Mouse (Mus musculus) heart, adult 2 months (tissue): ENCODE measurements at regions not wholly inside any gene's neighbourhood (a gene's known extent, or its start where the extent isn't known, plus 50 kb on each side); places are given as distances from the start of the nearest gene placed in this dataset.

ENCODE experiments used
- CTCF ChIP-seq: fragments of 200-600 bp; IDR thresholded peaks from 2 replicates; pipeline ENCODE4 v1.8.1; 2022; ENCODE audit warnings: antibody characterized with exemption, mild to moderate bottlenecking, moderate library complexity
- EP300 ChIP-seq: fragments of 200-500 bp; IDR thresholded peaks from 2 replicates; pipeline ENCODE4 v1.6.1; 2011; ENCODE audit warnings: low read depth, low read length, control low read depth; ENCODE audit not compliant: insufficient read depth
- POLR2A ChIP-seq: fragments of 200-500 bp; IDR thresholded peaks from 2 replicates; pipeline ENCODE4 v1.6.1; 2011; ENCODE audit warnings: mild to moderate bottlenecking, low read depth, low read length, control low read depth; ENCODE audit not compliant: insufficient read depth

DNA sequence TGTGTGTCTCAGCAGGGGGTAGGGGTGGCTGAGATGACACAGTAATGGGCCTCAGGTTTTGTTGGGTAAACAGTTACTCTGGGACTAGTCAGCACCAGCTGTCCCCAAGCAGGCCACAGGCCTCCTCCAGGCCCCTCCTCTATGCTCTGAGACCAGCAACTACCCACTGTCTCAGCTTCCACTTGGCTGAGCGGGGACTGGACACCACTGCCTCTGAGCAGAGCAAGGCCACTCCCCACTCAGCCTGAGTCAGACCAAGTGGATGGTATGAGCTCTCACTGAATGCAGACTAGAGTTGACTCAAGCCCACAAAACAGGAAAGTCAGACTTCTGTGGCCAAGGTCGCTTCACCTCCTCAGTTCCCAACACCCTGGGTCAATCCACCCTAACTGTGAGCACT, 540.5 kb upstream of the Btbd3 start:
- TF ChIP-seq POLR2A (no peak), CTCF (no peak), EP300 (no peak)
